Mouse (Mus musculus) mesoderm, embryonic 11.5 days (tissue): ENCODE results near the gene Id4.

Experiments used
- DNase-seq: peaks from one replicate; pipeline ENCODE4 v3.0.0-alpha.2; 2012; ENCODE audit warnings: low read depth, low spot score

The Id4 gene

DNA sequence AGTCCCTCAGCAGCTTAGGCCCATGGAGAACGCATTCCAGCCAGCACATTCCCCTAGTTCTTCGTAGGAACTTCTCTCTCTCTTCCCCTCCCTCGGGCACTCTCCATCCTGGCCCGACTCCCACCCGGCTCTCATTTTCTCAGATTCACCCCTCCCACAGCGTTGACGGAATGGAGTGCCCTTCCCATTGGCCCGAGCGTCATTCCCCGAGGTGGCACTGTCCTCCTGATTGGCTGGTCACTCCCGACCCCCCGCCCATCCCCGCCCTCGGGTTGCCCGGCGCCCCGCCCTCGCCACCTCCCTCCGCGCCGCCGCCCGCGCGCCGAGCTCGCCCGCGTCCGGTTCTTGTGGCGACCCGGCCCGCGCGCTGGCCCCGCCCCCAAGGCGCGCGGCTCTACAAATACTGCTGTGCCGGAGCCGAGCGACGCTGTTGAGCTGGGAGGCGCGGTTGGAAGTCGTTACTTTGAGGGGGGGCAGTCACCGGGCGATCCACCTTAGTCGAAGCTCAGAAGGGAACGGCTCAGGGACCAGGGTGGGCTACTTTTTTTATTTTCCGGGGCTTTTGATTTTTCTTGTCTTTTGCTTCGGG, at the start of gene Id4:
Gene Id4 (plus strand): TSS at position 539 of the 589 bp plus-strand sequence.
- DNase-seq, result peak; percentile 96

DNA sequence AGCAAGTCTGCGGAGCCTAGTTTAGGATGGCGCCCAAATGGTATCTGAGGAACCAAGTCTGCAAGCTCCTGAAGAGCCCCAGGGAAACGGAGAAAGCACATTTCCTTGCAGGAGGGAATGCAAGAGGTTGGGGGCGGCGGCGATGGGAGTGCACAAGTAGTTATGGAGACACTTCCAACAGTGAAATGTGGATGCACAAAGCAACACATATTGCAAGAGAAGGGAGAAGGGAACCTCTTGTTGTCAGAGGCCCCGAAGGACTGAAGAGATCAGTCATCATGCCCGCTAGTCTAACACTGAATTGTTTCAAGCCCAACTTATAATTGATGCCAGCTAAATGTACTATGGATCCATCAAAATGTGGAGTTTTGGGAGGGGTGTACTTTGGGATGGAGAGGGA, 33.9 kb upstream of the Id4 start:
- peak; percentile 27 for DNase-seq

DNA sequence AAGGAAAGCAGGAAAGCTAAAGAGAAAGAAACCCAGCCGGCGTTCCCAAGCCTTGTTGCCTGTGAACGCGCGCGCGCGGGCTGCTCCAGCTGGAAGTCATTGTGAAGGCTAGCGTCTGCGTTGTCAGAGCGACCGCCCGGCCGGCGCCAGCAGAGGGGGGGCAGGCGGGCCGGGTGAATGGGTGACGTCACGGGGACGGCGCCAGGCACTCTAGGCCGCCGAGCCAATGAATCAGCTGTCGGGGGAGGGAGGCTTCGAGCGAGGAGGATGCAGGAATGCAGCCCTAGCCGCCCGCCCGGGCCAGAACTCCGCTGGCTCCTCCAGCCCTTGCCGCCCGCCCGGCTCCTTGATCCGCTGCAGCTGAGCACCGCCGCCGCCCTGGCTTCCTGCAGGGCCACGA, 33.3 kb upstream of the Id4 start:
- DNase-seq, result peak; percentile 96

DNA sequence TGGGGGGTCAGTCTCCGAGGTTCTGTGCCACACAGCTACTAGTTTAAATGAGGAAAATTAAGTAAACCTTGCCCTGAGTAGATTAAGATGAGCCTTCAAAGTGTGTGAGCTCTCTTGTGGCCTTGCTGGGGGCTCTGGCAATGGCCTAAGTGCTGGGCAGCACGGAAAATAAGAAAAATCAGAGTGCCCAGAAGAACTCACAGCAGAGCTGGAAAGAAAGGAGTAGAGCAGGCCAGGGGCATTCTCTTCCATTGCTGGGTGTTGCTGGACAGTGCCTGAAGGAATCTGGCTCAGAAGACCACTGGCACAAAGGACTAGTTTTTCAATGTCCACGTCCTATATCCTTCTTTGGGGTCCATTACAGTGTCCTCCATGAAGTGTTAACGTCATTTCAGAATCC, 32.9 kb upstream of the Id4 start:
- no peak for DNase-seq

DNA sequence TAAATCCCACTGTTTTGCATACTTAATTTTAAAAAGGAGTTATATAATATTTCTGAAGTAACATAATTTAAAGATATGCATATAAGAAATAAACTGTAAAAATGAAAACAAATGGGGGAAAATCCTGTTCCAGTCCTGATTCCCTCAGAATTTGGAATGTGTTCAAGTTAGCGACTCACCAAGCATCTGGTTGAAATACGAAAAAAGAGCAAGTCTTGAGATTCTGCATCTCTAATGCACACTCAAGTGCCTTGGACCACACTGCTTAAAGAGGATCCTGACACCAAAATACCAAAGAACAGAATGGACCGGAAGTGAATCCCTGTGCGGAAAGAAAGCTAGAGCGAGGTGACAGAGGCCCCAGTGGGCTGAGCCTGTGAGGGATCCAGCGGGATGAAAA, 30.0 kb upstream of the Id4 start:
- DNase-seq, result no peak

DNA sequence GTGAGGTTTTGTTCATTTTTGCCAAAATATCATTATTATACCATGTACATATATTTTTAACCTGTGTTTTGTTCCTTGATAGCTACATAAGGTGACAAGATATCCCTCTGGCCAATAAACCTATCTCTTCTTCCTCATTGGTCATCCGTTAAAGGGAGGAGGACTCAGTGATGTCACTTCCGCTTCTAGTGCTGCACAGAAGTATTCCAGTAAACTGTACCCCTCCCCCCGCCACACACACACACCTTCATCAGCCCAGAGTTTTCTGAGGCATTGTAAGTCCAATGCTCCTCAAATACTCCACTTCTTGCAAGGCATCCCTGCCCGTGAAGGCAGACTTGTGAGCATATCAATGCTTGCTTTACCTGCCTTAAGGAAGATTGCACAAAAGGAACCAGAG, 24.6 kb upstream of the Id4 start:
- no peak for DNase-seq

DNA sequence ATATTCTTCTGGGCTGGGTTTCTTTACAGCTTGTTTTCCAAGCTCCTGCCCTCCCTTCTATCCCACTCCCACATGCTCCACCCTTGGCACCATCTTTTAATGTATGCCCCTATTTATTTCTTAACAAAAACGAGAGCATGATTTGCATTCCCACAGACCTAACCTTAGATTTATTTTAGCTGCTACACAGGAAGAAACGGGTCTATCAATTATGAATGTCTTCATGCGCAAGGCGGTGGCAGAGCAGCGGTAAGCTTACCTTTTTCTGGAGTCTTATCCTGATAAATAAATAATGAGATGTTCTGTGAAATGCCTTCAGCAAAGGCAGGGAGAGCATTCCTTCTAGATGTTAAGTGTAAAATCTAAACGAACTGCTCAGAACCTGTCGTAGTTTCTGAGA, 24.2 kb upstream of the Id4 start:
- no peak for DNase-seq

DNA sequence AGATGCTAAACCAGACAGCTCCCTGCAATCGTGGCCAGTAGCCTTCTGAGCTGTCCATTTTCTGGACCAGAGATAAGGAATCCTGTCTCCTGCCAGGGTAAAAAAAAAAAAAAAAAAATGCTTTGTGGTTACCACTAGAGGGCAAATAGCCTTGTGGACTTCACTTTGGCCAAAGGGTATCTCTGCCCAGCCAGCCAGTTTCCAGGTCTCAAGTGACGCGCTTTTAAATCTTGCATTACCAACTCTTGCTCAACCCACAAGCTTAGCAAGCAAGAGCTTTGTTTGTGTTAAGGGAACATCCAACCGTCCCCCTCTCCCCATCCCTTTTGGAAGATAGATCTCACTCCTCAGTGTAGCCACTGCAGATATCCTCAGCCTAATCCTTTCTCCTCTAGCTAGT, 23.5 kb upstream of the Id4 start:
- DNase-seq, result peak; percentile 19

DNA sequence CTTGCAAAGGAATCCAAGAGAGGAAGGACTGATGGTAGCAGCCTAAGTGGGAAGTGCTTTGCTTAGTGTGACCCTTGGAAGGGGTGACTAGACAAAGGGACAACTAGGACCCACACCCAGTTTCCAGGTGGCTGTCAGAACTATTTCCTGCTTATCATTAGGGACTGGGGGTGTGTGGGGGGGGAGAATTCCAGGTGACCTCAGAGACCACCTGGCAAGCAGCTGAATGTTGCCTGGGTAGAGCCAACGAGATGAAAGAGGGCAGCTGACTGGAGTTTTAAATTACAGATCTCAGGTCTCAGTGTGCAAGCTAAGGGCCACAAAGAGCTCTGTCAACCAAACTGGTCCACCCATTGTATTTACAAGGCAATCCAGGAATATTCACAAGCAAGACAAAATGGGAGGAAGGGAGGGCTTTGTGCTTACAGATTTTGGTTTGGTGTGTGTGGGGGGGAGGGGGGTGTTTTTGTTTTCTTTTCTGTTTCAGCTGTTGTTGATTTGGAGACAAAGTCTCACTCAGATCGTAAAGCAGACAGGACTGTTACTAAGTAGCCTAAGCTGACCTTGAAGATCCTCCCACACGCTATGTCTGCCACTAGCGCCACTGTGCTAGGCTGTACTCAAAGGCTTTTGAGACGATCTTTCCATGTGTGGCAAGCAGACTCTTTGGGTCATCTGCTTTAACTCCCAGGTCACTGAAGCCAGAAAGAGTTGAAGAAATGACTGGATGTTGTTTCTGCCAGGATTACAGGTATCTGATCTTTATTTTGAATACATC, 15.6 kb upstream of the Id4 start:
- peak; percentile 5 for DNase-seq

DNA sequence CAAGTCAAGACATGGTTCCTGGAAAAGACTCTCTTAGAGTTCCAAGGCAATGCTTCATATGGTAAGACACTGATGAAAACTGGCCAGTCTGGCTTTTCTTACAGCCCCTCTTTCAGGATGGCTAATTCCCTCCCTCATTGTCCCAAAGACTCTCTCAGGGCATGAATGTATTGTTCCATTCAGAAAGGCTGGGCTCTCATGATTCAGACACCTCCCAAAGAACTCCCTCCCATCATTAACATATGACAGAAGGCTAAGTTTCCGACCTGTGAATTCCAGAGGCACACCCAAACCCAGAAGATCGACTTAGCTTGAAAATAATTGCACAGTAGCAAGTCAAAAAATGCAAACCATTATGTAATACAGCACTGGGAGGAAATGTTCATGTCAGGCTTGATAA, 8.5 kb upstream of the Id4 start:
- no peak for DNase-seq

DNA sequence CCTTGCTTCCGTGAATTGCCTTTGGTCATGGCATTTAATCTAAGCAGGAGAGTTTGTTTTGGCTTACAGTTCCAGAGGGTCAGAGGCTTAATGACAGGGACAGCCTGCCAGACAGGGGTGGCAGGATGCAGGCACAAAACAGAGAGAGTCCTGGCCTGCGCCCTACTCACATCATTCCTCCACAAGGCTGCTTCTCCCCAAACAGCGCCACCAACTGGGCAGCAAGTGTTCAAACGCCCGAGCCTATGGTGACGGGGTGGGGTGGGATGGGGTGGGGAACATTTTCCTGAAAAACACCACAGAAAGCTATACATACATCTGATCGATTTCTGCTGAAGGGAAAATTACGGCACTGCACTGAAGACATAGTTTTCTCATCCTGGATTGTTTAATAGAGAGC, 6.0 kb upstream of the Id4 start:
- no peak for DNase-seq

DNA sequence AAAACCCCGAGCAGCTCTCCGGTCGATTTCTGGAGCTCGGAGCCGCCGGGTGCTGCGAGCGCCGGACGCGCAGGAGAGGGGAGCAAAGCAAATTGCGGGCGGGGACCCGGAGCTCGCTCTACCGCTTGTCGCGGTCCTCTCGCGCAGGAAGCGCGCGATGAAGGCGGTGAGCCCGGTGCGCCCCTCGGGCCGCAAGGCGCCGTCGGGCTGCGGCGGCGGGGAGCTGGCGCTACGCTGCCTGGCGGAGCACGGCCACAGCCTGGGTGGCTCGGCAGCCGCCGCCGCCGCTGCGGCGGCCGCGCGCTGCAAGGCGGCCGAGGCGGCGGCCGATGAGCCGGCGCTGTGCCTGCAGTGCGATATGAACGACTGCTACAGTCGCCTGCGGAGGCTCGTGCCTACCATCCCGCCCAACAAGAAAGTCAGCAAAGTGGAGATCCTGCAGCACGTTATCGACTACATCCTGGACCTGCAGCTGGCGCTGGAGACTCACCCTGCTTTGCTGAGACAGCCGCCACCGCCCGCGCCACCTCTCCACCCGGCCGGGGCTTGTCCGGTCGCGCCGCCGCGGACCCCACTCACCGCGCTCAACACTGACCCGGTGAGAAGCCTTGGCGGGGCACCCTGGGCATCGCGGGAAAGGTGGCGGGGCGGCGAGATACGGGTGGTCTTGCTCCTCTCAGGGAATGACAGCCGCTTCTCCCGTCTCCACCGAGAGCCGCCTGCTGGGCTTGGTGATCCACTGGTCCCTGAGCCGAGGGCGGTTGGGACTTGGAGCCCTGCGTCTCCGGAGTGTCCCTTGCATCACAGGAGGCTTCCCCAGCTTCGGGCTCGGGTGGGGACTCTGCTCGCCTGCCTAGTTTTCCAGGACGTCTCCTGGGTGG, 553 bp downstream of the Id4 start:
- DNase-seq, result peak; percentile 66

DNA sequence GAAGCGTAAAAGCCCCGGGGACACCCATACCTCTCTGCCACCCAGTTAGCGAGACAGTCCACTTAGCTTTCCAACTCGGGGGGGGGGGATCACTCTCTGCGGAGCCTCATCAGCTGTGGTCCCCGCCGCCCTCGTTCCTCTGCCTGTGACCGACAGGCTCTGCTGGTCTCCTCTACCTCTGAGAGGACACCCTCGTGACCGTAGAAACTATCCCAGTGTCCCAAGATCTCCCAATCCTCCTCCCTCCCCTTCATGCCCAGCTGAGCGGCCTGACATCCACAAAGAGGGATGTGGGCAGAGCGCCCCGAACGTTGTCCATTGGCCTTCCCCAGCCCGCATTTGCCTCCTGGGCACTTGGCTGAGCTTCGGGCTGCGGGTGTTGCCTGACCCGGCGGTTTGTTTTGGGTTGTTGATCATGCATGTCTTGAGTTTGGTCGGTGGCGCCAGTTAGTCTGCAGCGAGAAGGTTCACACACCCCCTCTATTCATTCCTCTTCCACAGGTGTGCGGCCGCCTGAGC, 1.5 kb downstream of the Id4 start:
- DNase-seq, result peak; percentile 28

DNA sequence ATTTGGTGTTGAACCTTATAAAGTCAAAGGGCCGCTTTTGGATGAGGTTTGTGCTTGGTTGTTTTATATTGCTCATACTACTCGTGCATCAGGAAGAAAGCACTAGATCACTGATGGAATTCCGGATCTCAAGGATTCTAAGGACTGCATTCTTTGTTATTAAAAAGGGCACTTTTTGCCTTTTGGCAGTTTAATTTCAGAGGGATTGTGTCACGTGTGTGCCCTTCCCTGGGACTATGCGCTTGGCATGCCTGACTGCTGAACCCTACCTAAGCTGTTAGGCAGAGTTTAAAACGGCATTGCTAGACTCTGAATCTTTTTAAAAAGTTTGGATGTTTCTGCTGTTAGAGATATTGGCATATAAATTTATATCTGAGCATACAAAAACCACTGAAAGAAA, 4.0 kb downstream of the Id4 start:
- no peak for DNase-seq

DNA sequence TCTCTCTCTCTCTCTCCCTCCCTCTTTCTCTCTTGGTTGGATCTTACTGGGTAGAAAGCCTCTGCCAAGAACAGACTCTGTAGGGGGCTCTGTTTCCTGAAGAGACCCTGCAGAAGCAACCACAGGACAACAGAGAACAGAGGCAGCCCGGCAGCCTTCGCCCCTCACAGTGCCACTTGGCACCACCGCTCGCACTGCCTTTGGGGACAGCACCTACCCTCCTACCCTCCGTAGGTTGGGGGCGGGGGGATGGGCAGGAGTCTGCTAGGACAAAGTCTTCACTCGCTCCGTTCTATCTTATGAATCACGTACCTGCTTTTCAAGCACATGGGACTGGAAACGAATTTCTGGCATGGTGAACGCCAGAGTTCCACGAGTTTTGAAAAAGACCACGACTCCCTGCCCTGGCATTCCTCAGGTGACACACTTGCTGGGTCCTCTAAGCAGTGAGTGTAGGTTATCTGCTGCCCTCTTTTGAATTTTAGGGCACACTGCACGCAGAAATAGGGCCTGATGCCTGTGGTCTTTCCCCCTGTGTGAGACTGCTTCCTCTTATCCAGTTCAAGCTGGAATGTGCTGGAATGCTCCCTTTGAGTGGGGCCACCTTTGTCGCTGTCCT, 12.5 kb downstream of the Id4 start:
- peak; percentile 66 for DNase-seq

DNA sequence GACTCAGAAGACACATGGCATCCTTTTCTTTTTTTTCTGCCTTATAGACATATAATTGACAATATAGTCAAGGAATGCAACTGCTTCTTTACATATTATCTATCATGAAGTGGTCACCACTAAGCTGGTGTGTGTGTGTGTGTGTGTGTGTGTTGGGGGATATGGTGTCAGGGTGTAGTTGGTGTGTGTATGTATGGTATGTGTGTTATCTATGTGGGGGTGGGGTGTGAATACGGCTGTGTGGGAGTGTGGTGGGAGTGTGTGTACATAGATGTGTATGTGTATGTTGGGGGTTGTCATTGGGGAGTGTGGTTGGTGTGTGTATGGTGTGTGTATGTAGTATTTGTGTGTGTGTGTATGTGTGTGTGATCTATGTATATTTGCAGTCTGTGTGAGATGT, 13.1 kb downstream of the Id4 start:
- no peak for DNase-seq

DNA sequence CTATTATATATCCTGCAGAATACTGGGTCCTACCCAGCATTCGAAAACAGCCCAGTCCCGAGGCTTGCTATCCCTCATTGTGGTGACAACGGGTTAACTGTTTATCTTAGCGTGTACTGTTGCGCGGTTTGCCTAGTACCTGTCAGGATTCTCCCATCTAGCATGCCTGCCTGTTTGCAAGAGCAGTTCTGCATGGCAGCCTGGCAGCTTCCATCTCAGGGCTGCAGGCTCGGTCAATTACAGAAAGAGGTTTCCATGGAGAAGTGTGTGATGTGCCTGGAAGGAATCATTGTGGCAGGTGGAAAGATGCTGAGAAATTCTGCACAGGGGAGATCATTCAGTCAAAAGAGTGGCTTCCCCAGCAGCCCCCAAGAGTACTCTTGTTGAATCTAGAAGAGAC, 16.0 kb downstream of the Id4 start:
- DNase-seq, result no peak

DNA sequence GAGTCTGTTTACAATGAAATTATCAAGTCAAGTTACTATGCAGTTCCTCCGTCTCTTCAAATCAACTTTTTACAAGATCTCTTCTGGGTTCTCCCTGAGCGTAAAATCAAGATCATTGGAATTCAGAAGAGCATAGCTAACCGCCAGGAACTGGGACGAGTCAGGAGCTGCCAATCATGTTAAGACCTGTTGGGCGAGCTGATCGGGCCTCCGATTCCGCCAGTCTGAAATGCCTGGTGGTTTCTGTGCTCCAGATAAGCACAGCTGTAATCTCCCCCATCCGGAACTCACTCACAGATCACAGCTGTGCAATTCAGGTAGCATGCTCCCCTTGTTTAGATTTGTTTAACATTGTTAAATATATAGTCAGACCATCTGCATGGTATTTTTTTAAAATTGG, 23.4 kb downstream of the Id4 start:
- no peak for DNase-seq

DNA sequence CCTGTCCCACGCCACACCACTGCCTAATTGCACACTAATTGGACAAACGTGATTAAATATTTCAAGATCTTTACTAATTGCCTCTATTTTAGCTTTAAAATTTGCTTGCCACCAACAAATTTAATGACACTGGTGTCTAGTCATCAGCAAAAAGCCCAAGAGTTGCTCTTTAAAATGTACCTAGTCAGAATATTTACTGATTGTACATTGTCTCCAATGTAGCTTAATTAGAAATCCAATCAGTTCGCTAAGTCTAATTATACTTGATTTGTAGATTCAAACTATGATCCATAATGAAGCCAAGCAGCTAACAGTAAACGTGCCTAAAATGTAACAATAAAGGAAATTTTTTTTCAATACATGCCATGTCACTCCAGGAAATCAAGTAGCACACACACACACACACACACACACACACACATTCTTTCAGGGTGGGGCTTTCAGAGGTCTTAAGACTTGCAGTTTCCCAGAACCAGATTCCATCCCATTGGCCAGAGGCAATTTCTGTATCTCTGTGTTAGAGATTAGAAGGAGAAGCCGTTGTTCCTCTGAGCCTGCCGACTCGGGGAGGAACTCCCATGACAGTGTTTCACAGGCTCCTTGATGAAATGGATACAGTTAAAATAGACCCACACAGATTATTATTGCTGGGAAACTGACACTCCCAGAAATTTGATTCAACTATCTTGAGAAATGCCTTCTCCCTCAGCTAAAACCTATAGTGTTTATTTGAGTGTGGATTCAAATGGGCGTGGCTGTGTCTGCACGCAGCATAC, 24.1 kb downstream of the Id4 start:
- no peak for DNase-seq

DNA sequence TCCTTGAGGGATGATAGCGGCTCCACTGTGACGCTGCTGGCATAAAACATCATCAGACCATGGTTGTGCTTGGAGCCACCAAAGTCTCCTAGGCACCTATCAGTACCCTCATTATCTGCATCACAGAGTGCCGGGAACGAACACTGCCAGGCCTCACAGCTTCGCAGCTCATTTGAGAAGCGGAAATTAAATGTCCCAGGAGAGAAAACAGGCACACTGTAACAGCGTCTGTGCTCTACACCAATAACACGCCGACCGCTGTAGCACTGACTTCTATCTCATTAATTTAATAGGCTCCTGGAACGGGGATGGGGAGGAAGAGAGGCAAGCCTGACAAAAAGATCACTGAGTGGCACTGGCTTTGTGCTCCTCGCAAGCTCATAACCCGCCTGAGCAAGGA, 29.4 kb downstream of the Id4 start:
- DNase-seq, result peak; percentile 38

DNA sequence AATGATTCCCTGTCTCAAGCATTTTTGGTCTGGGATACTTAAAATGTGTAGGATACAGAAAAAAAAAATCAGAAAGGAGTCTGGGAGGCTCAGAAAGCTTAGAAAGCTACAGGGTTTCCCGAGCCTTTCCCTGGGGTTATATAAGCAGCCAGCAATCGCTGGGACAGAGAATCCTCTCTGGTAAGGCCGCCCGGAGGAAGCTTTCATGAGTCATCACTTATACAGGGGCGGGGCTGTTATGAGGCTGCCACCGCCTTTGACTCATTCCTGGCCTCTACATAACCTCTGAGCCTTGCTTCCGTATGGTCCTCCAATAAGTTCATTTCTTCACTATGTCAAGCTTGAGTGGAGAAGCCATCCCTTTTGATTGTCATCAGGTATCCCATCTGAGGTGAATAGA, 53.5 kb downstream of the Id4 start:
- DNase-seq, result no peak
